Mouse (Mus musculus): ENCODE measurements at regions not wholly inside any gene's neighbourhood (a gene's known extent, or its start where the extent isn't known, plus 50 kb on each side); places are given as distances from the start of the nearest gene placed in this dataset.

DNA sequence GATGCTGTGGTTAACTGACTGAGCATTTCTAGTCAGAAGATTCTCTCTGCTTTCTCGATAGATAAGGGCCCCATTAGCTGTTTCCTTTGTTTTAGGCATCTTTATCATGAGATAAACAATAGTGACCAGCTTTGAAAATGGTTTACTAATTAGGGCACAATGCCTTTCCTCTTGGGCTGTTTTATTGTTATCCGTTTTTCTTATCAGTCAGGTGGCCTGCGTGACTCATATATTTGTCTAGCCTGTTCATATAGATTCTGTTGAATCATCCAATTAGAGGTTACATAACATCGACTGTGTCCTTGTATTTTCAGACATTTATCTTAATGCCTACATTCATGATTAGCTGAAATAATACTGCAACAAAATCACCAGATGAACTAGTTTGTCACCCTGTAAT, 531.1 kb downstream of the Gm11232 start:
- DNase-seq (ENCODE audit: low read depth, low spot score): no peak

- DNase-seq (ENCODE audit: low read depth, low spot score): no peak
Measured at GRCm38 (mm10) chr4:71218060-71218459, 539.7 kb downstream of the Gm11232 start.

GRCm38 (mm10) chr4:71187801-71188200, 570.0 kb downstream of the Gm11232 start:
- DNase-seq (ENCODE audit: low read depth, low spot score): no peak

DNA sequence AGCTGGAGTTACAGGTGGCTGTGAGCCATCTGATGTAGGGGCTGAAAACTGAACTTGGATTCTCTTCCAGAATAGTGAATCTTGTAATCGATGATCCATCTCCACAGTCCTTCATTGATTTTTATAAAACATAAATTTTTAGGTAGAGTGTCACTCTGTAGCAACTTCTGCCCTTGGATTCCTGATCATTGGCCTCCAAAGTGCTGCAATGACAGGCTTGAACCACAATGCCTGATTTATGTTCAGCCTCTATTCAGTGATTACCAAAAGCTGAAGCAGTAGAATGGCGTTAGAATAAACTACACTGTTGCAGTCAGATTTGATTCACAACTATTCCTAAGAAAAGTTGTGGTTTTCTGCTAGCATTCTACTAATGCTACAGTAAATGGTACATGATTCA, 580.1 kb downstream of the Gm11232 start:
- no peak for DNase-seq (ENCODE audit: low read depth, low spot score)

DNA sequence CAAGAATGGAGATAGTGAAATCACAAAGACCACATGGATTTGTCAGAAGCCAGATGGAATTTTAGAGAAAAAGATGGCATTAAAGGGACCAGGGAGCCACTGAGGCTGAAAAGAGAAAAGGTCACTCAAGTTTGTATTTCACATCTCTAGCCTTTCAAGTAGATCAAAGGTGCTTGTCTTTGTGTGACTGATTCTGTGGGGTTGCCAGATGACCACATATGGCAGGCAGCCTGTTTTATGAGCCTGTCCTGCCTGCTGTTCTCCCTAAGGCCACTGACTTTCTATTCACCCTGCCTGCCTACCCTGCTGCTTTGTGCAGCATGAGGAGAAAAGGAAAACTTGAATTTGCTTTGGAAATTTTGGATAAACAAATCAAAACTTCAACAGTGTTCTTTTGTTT, 592.0 kb downstream of the Gm11232 start:
- DNase-seq (ENCODE audit: low read depth, low spot score): no peak

DNA sequence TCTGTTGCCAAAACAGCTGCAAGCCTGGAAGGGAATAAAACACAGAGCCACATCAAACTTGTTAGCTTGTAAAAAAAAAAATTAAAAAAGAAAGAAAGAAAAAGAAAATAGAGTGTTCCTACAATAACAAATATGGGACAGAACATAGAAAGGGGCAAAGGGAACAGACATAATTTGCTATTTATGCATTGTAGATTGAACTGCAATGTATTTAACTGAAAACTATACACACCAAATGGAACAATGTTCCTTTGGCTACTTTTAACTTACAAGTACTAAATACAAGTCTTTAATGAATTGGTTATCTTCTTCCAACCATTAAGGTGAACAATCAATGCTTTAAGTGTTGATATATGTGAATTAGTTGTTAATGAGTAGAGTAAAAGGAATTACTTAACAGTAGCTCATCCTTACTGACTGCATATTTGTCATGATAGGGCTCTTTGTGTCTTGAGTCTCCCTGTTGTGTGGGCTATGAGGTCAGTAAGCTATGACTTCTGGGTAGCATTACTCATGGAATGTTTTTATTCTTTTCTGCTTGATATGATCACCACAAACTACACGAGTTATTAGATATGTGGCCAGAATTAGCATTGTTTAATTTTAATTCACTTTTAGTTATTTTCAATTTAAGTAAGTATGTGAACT, 597.0 kb upstream of the Megf9 start:
- no peak for DNase-seq (ENCODE audit: low read depth, low spot score)

DNA sequence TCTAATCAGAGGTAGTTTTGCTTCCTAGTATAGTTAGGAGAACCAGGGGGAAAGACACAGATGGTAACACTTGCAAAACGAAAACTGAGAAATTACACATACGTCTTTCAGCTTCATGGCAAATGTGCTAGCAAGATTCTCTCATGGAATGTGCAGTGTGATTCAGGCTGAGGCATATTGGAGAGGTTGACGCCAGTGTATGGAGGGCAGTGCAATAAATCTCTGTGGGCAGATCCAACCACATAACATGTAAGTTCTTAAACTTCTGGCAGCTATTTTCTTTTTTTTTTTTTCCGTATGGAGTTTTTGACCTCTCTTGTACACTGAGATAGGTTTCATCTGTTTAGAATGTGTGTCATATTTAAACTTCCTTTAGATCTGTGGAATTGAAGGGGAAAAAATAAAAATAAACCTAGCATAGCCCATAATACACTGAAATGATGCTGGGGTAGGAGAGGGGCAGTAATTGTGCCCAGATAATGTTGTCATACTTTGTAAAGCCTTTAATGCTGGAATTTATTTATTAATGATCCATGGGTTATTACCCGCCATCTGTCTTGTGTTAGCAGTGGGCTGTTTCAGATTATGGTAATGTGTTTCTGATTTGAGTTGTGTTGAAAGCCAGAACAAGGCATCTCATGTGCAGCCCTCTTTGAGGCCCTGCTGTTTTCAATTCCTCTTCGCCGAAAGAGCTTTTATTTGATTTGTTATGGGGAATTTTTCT, 596.3 kb upstream of the Megf9 start:
- DNase-seq (ENCODE audit: low read depth, low spot score): no peak

DNA sequence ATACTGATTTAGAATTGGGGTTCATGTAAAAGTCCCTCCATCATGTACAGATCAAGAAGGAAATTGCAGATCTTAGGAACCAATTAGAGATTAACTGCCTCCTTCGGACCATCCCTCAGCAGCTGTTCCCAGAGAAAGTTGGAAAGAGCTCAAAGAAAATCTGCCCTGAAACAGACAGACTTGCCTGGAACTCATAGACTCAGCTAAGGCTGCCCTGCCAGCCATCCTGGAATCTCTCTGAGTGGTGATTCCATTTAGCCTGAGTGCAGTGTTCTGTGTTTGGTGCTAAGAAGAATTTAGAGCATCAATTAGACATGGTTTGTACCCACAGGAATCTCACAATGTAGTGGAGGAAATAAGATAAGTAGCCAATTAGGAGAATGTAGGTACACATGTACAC, 594.5 kb upstream of the Megf9 start:
- DNase-seq (ENCODE audit: low read depth, low spot score): no peak
